Mouse (Mus musculus): ENCODE measurements around the gene Adipoq. TPM values are rescaled to one million over a fixed set of nuclear protein-coding genes. Genes with fewer than 3 reads are reported as not detected.

Gene Adipoq
- polyA plus RNA-seq, 1 experiment from 2014 or later = not detected

GRCm38 (mm10) chr16:23103038-23103745 lies 43.1 kb upstream of the Adipoq start:
- Histone ChIP-seq H3K27me3 (ENCODE audit: control insufficient read depth, insufficient read depth, low read length) (no peaks in the 10 kb centered on the region; the same call in 1 of the 2 replicates), H3K4me1 (ENCODE audit: control insufficient read depth, insufficient read depth, low read length) (no peaks in the 10 kb centered on the region), H3K4me2 (ENCODE audit: low read depth, low read length) (peak overlapping the region; percentile 33; the same call in 1 of the 2 replicates), H3K9me3 (ENCODE audit: control insufficient read depth, low read length) (no peaks in the 10 kb centered on the region), H3K27ac (ENCODE audit: low read depth, low read length) (no peak overlapping the region), H3K9ac (replicated peaks; ENCODE audit: low read depth, low read length) (0 out of 2 replicates have a peak overlapping the region, but pooled peaks have one; percentile 7), H3K36me3 (ENCODE audit: control insufficient read depth, insufficient read depth, low read length) (no peaks in the 10 kb centered on the region), H3K4me3 (ENCODE audit: low read depth, low read length) (no peak overlapping the region)
- 40% methylated on average over 17 of the region's 17 CpGs for WGBS
- no peak for ATAC-seq (ENCODE audit: low read depth)

- H3K4me1 ChIP-seq (ENCODE audit: control insufficient read depth, insufficient read depth, low read length) = peaks cover under 1% of the 10 kb centered on the region; the same call in 1 of the 2 replicates
- no peak overlapping the region for H3K4me2 ChIP-seq (ENCODE audit: low read depth, low read length)
- H3K4me3 ChIP-seq (ENCODE audit: low read depth, low read length) = no peak overlapping the region
- peaks cover 2% of the 10 kb centered on the region; the same call in 1 of the 2 replicates for H3K36me3 ChIP-seq (ENCODE audit: control insufficient read depth, insufficient read depth, low read length)
- no peak for ATAC-seq (ENCODE audit: low read depth)
- no peaks in the 10 kb centered on the region; the same call in 1 of the 2 replicates for H3K27me3 ChIP-seq (ENCODE audit: control insufficient read depth, insufficient read depth, low read length)
- 80% methylated on average over 2 of the region's 2 CpGs for WGBS
- no peaks in the 10 kb centered on the region for H3K9me3 ChIP-seq (ENCODE audit: control insufficient read depth, low read length)
- no peak overlapping the region for H3K9ac ChIP-seq (replicated peaks; ENCODE audit: low read depth, low read length)
- H3K27ac ChIP-seq (ENCODE audit: low read depth, low read length) = no peak overlapping the region
Measured at GRCm38 (mm10) chr16:23103841-23104240, 42.5 kb upstream of the Adipoq start.

DNA sequence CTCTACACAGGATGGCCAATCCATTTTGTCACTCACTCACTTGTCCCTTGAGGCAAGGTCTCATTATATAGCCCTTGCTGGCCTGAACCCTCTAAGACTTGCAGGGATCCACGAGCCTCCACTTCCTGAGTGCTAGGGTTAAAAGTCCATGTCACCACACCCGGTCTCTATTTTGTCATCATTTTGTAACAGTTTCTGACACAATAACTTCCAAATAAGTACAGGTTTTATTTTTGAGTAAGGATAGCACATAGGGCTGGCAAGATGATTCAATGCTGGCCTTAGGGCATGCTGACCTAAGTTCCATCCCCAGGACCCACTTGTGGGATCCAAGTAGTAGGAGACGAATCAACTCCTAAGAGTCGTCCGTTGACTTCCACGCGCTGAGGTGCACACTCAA lies 40.2 kb upstream of the Adipoq start:
- H3K36me3 ChIP-seq (ENCODE audit: control insufficient read depth, insufficient read depth, low read length) = peaks cover 19% of the 10 kb centered on the region; the same call in 1 of the 2 replicates
- no peak overlapping the region for H3K27ac ChIP-seq (ENCODE audit: low read depth, low read length)
- H3K27me3 ChIP-seq (ENCODE audit: control insufficient read depth, insufficient read depth, low read length) = no peaks in the 10 kb centered on the region; the same call in 1 of the 2 replicates
- 77% methylated on average over 7 of the region's 7 CpGs for whole genome bisulfite sequencing
- ATAC-seq (ENCODE audit: low read depth) = no peak
- no peak overlapping the region for H3K4me2 ChIP-seq (ENCODE audit: low read depth, low read length)
- no peaks in the 10 kb centered on the region for H3K9me3 ChIP-seq (ENCODE audit: control insufficient read depth, low read length)
- no peak overlapping the region for H3K9ac ChIP-seq (replicated peaks; ENCODE audit: low read depth, low read length)
- peaks cover 14% of the 10 kb centered on the region for H3K4me1 ChIP-seq (ENCODE audit: control insufficient read depth, insufficient read depth, low read length)
- no peak overlapping the region for H3K4me3 ChIP-seq (ENCODE audit: low read depth, low read length)

DNA sequence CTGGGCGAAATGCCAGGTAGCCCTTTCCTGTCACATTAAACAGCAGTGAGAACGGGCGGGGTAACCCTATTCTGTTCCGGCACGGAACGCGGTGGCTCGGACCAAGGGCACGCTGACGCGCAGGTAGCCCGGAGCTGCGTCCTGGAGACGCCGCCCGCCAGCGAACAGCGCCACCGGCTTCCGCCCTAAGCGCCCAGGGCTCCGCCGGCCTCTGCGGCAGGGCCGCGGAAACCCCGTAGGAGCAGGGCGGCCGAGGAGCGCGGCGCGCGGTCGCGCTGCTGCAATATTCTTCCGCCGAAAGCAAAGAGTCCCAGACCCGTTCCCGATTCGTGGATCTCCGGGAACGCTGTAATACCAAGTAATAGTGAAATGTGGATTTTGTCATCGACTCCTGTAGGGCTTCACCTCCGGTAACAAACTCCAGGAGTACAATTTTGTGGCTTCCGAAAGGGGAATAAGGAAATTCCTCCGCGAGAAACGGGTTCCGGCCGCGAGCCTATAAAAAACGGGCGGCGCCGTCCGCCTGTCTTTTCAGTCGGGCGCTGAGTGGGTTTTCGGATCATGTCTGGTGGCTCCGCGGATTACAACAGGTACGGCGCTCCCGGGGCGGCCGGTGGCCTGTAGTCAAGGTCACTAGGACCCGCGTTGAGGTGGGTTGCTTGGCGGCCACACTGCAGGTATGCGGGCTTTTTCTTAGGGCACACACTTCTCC lies 38.9 kb upstream of the Adipoq start, which contains the start of gene Eif4a2:
Gene Eif4a2, plus strand, starts transcription at position 214 of the 712 bp plus-strand sequence.
- Histone ChIP-seq H3K9me3 (ENCODE audit: control insufficient read depth, low read length) (no peaks in the 10 kb centered on the region), H3K4me3 (ENCODE audit: low read depth, low read length) (peak within 1 kb of the TSS; percentile 100), H3K4me1 (ENCODE audit: control insufficient read depth, insufficient read depth, low read length) (peaks cover 14% of the 10 kb centered on the region), H3K36me3 (ENCODE audit: control insufficient read depth, insufficient read depth, low read length) (peaks cover 31% of the 10 kb centered on the region), H3K4me2 (ENCODE audit: low read depth, low read length) (peak within 1 kb of the TSS; percentile 99), H3K9ac (replicated peaks; ENCODE audit: low read depth, low read length) (peak within 1 kb of the TSS; percentile 100), H3K27ac (ENCODE audit: low read depth, low read length) (peak within 1 kb of the TSS; percentile 99), H3K27me3 (ENCODE audit: control insufficient read depth, insufficient read depth, low read length) (no peaks in the 10 kb centered on the region; the same call in 1 of the 2 replicates)
- under 1% methylated on average over 71 of the region's 71 CpGs for WGBS
- peak; percentile 92 for ATAC-seq (ENCODE audit: low read depth)

DNA sequence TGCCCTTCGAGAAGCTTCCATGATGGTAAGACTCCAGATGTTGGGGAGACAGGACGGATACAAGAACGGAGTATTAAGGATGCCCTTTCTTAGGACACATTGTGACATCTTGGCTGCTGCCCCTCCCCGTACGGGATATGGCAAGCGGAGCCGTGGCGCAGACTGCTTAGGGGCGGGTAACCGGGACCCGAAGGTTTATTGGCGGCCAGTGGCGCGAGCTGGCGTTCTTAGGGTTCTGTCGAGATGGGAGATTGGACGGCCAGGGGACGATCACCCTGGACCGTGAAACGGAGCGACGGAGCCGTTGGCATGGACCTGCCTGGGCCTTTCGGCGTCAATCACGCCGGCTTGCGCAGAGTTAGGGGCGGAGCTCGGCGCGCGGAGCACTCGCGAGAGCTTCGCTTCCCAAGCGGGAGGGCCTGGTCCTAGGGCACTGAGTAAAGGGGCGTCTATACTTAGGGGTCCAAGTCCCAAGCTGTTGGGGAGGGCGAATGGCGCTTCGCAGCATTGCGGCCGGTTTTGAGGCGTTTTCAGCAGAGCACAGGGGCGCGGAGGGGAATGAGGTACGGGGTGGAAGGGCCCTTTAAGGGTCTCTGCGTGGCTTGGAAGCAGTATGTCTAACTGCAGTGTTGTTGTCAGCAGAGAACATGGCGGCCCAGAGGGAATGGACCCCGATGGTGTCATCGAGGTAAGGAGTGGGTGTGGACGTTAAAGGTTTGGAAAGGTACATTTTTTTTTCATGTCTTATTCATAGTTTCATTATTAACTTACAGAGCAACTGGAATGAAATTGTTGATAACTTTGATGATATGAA lies 38.2 kb upstream of the Adipoq start:
- H3K27ac ChIP-seq (ENCODE audit: low read depth, low read length) = peak overlapping the region; percentile 99
- H3K9ac ChIP-seq (replicated peaks; ENCODE audit: low read depth, low read length) = peak overlapping the region; percentile 100
- H3K4me2 ChIP-seq (ENCODE audit: low read depth, low read length) = peak overlapping the region; percentile 99
- peaks cover 38% of the 10 kb centered on the region for H3K36me3 ChIP-seq (ENCODE audit: control insufficient read depth, insufficient read depth, low read length)
- peaks cover 14% of the 10 kb centered on the region for H3K4me1 ChIP-seq (ENCODE audit: control insufficient read depth, insufficient read depth, low read length)
- H3K4me3 ChIP-seq (ENCODE audit: low read depth, low read length) = peak overlapping the region; percentile 100
- peak; percentile 92 for ATAC-seq (ENCODE audit: low read depth)
- under 1% methylated on average over 52 of the region's 52 CpGs for WGBS
- H3K27me3 ChIP-seq (ENCODE audit: control insufficient read depth, insufficient read depth, low read length) = no peaks in the 10 kb centered on the region; the same call in 1 of the 2 replicates
- H3K9me3 ChIP-seq (ENCODE audit: control insufficient read depth, low read length) = no peaks in the 10 kb centered on the region

- Histone ChIP-seq H3K9me3 (ENCODE audit: control insufficient read depth, low read length) (no peaks in the 10 kb centered on the region), H3K27ac (ENCODE audit: low read depth, low read length) (no peak overlapping the region), H3K4me3 (ENCODE audit: low read depth, low read length) (peak overlapping the region; percentile 100), H3K9ac (replicated peaks; ENCODE audit: low read depth, low read length) (peak overlapping the region; percentile 100), H3K4me2 (ENCODE audit: low read depth, low read length) (peak overlapping the region; percentile 99), H3K27me3 (ENCODE audit: control insufficient read depth, insufficient read depth, low read length) (no peaks in the 10 kb centered on the region; the same call in 1 of the 2 replicates), H3K4me1 (ENCODE audit: control insufficient read depth, insufficient read depth, low read length) (peaks cover 14% of the 10 kb centered on the region), H3K36me3 (ENCODE audit: control insufficient read depth, insufficient read depth, low read length) (peaks cover 41% of the 10 kb centered on the region)
- WGBS = 5% methylated on average over 5 of the region's 5 CpGs
- ATAC-seq (ENCODE audit: low read depth) = no peak
Measured at GRCm38 (mm10) chr16:23108943-23109342, 37.4 kb upstream of the Adipoq start.

DNA sequence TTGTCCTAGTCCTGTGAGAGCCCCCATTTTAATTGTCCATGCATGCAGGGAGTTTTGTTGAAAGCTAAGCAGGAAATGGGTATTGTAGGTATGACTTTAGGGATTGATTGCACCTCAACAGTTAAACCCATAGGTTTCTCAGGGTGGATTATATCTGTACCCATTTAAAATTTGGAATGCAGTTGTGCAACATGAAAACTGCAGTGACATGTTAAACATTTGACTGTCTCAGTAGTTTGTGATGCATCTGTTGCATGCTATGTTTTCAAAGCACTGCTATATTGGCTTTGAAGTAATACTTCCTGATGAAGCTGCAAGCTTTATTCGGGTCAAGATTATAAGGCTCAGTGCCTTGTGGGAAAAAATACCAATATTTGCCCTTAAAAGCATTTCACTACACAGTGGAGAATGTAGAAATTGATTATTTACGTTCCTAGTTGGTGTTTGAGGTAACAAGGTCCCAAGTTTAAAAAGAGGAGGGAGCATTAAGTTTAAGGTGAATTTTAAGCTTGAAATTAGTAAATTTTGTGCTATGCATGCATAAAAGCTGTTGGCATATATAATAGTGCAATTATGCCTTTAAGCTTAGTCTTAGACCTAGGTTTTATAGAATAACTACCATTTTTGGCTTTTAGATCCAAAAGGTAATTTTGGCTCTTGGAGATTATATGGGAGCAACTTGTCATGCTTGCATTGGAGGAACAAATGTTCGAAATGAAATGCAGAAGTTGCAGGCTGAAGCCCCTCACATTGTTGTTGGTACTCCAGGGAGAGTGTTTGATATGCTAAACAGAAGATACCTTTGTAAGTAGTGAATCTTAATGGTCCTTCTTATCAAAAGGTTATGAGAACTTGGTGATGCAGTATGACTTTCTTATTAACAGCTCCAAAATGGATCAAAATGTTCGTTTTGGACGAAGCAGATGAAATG lies 36.7 kb upstream of the Adipoq start:
- Histone ChIP-seq H3K4me2 (ENCODE audit: low read depth, low read length) (peak overlapping the region; percentile 99), H3K27me3 (ENCODE audit: control insufficient read depth, insufficient read depth, low read length) (no peaks in the 10 kb centered on the region; the same call in 1 of the 2 replicates), H3K4me3 (ENCODE audit: low read depth, low read length) (peak overlapping the region; percentile 100), H3K27ac (ENCODE audit: low read depth, low read length) (no peak overlapping the region), H3K9me3 (ENCODE audit: control insufficient read depth, low read length) (no peaks in the 10 kb centered on the region), H3K36me3 (ENCODE audit: control insufficient read depth, insufficient read depth, low read length) (peaks cover 47% of the 10 kb centered on the region), H3K9ac (replicated peaks; ENCODE audit: low read depth, low read length) (peak overlapping the region; percentile 100; the same call in 1 of the 2 replicates), H3K4me1 (ENCODE audit: control insufficient read depth, insufficient read depth, low read length) (peaks cover 14% of the 10 kb centered on the region)
- 62% methylated on average over 5 of the region's 5 CpGs for WGBS
- no peak for ATAC-seq (ENCODE audit: low read depth)

GRCm38 (mm10) chr16:23112348-23112747 lies 34.0 kb upstream of the Adipoq start:
- Histone ChIP-seq H3K36me3 (ENCODE audit: control insufficient read depth, insufficient read depth, low read length) (peaks cover 53% of the 10 kb centered on the region), H3K4me1 (ENCODE audit: control insufficient read depth, insufficient read depth, low read length) (peaks cover 14% of the 10 kb centered on the region), H3K9ac (replicated peaks; ENCODE audit: low read depth, low read length) (no peak overlapping the region), H3K4me3 (ENCODE audit: low read depth, low read length) (no peak overlapping the region), H3K27me3 (ENCODE audit: control insufficient read depth, insufficient read depth, low read length) (no peaks in the 10 kb centered on the region; the same call in 1 of the 2 replicates), H3K9me3 (ENCODE audit: control insufficient read depth, low read length) (no peaks in the 10 kb centered on the region), H3K27ac (ENCODE audit: low read depth, low read length) (no peak overlapping the region), H3K4me2 (ENCODE audit: low read depth, low read length) (no peak overlapping the region)
- WGBS = 84% methylated on average over 12 of the region's 12 CpGs
- ATAC-seq (ENCODE audit: low read depth) = no peak
